Mouse (Mus musculus): ENCODE measurements at regions not wholly inside any gene's neighbourhood (a gene's known extent, or its start where the extent isn't known, plus 50 kb on each side); places are given as distances from the start of the nearest gene placed in this dataset.

DNA sequence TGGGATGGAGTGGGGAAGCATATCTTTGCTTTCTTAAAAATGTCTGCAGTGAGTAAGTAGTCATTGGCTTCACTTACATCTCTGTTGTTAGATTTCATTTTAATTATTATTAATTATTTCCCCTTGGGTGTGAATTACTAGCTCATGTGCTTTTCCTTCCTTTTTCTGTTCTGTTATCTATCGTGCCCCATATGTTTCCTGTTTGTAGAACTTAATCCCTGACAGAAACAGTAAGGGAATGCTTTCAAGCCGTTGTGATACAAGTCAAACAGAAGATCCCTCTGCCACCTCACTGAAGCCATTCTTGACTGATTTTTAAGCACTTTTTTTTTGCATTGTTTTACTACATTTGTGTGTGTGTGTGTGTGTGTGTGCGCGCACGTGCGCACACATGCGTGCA, 1145.9 kb downstream of the Car8 start:
- ATAC-seq = no peak
- no peaks in the 10 kb centered on the region for H3K36me3 ChIP-seq
- H3K27ac ChIP-seq = no peak overlapping the region
- H3K9me3 ChIP-seq = no peaks in the 10 kb centered on the region
- H3K4me1 ChIP-seq (replicated peaks) = no peaks in the 10 kb centered on the region
- no peak overlapping the region for H3K4me3 ChIP-seq (replicated peaks)
- H3K9ac ChIP-seq = no peak overlapping the region
- H3K4me2 ChIP-seq (replicated peaks) = no peak overlapping the region
- H3K27me3 ChIP-seq (replicated peaks) = no peaks in the 10 kb centered on the region
- WGBS = 80% methylated on average over 7 of the region's 7 CpGs

DNA sequence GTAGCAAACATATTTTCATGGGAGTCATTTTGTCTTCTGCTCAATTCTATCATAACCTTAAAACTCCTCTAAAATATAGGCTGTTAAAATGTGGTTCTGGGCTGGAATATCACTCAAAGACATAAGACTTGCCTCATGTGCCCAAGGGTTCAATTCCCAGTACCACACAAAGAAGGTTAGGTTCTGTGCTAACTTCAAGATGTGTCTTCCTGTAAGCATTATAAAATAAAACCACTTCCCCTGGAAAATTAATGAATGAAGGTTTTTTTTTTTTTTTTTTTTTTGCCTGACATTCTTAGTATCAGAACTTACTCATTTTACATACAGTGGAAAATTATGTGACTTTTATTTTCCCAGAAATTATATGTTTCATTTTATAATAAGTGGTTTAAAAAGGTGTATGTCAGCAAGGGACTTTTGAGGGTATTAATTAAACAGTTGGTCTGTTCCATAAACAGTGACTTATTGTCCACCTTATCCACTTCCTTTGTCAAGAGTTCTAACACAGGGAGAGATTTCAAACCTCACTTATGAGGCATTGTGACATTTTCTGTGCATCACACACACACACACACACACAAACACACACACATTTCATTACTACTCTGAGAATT, 1147.5 kb downstream of the Car8 start:
- H3K27me3 ChIP-seq (replicated peaks) = no peaks in the 10 kb centered on the region

More for the DNA sequence above, 1147.5 kb downstream of the Car8 start:
- no peak overlapping the region for H3K9ac ChIP-seq
- H3K4me1 ChIP-seq (replicated peaks) = no peaks in the 10 kb centered on the region
- no peak overlapping the region for H3K27ac ChIP-seq
- H3K9me3 ChIP-seq = no peaks in the 10 kb centered on the region
- no peak overlapping the region for H3K4me2 ChIP-seq (replicated peaks)
- no peak overlapping the region for H3K4me3 ChIP-seq (replicated peaks)
- no peaks in the 10 kb centered on the region for H3K36me3 ChIP-seq
- no peak for ATAC-seq
